Mouse (Mus musculus) spleen, adult 2 months (tissue): ENCODE results near the gene AC161166.1. TPM values are rescaled to one million over a fixed set of nuclear protein-coding genes. Genes with fewer than 3 reads are reported as not detected.

Experiments used
- DNase-seq, 2 experiments: peaks; one replicate each; pipeline versions ENCODE4 v3.0.0 to v3.0.0-alpha.2; 2012 to 2021; ENCODE audit warnings: low spot score in 2 of 2, low read depth in 1 of 2
- H3K27ac ChIP-seq: fragments of 200-500 bp; 2 replicates; pipeline ENCODE4 v1.5.1; 2012; ENCODE audit warnings: low read length, inconsistent platforms; ENCODE audit not compliant: insufficient read depth
- H3K27me3 ChIP-seq: fragments of 200-500 bp; 2 replicates; pipeline ENCODE4 v1.6.1; 2012; ENCODE audit warnings: mild to moderate bottlenecking, moderate library complexity, low read length, inconsistent platforms; ENCODE audit not compliant: control insufficient read depth, insufficient read depth
- H3K36me3 ChIP-seq: fragments of 200-500 bp; 2 replicates; pipeline ENCODE4 v1.6.1; 2012; ENCODE audit warnings: mild to moderate bottlenecking, low read length, inconsistent platforms; ENCODE audit not compliant: control insufficient read depth, insufficient read depth
- H3K4me1 ChIP-seq: fragments of 200-500 bp; 2 replicates; pipeline ENCODE4 v1.6.1; 2011; ENCODE audit warnings: inconsistent platforms; ENCODE audit not compliant: control insufficient read depth, insufficient read depth, insufficient read length
- H3K4me3 ChIP-seq: fragments of 200-500 bp; 2 replicates; pipeline ENCODE4 v1.5.1; 2011; ENCODE audit warnings: mild to moderate bottlenecking, inconsistent platforms; ENCODE audit not compliant: insufficient read depth, insufficient read length; ENCODE audit errors: extremely low read depth
- CTCF ChIP-seq: fragments of 200-500 bp; IDR thresholded peaks from 2 replicates; pipeline ENCODE4 v1.5.1; 2011; ENCODE audit warnings: mild to moderate bottlenecking, inconsistent platforms; ENCODE audit not compliant: insufficient read depth, insufficient read length, insufficient replicate concordance; ENCODE audit errors: extremely low read depth
- POLR2A ChIP-seq: fragments of 200-500 bp; IDR thresholded peaks from 2 replicates; pipeline ENCODE4 v1.6.1; 2011; ENCODE audit warnings: low read depth, low read length, inconsistent platforms
- WGBS: fragments of 180-500 bp; shearing (Covaris S2); methylation state at CpG from one replicate; pipeline ENCODE4 v1.1.7; 2018; 5-methylcytosine and 5-hydroxymethylcytosine counted together
- polyA plus RNA-seq: library from polyadenylated mRNA; depleted of rRNA; stranded (reverse); fragments of >200 nt; gene quantifications from 2 replicates; pipeline ENCODE4 v1.2.3, GENCODE M21; 2012

The AC161166.1 gene
- polyA plus RNA-seq, 1 experiment: not detected

DNA sequence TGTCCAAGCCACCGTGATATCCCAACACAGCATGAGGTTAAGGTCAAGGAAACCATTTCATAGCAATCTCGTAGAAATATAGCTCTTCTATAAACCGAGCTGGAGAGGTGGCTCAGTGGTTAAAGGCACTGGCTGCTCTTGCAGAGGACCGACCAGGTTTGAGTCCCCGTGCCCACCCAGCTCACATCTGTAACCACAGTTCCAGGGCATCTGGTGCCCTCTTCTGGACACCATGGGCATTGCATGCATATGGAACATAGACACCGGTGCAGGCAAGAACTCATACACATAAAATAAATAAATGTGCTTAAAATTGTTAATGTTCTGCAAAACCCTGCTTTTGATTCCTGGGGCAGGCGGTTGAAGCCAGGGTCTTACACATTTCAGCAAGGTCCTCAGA lies 39.3 kb downstream of the AC161166.1 start:
- H3K36me3 ChIP-seq: peaks cover 35% of the 10 kb centered on the region
- H3K27me3 ChIP-seq: no peaks in the 10 kb centered on the region
- DNase-seq: peak in 1 of 2 experiments; percentile 34
- H3K4me3 ChIP-seq: no peak overlapping the region
- no peak for TF ChIP-seq POLR2A
- peak; percentile 70; the same call in 1 of the 2 replicates for TF ChIP-seq CTCF
- no peak overlapping the region for H3K27ac ChIP-seq
- 92% methylated on average over 7 of the region's 7 CpGs for WGBS
- peaks cover 5% of the 10 kb centered on the region; the same call in 1 of the 2 replicates for H3K4me1 ChIP-seq

DNA sequence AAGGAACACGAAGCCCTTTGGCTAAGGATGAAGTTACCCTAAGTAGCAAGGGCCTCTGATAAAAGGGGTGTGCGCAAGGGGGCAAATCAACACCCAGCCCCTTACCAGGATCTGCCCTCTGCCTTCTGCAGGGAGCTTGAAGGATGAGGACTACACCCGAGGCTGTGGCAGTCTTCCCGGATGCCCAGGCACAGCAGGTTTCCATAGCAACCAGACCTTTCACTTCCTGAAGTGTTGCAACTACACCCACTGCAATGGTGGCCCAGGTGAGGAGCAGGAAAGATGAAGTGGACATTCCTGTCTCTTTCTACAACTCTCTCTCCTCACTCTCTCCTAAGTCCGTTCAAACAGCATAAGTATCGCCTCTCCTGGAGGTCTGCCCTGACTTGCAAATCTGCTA lies 39.8 kb downstream of the AC161166.1 start:
- H3K36me3 ChIP-seq: peaks cover 36% of the 10 kb centered on the region
- DNase-seq: no peak
- H3K4me3 ChIP-seq: no peak overlapping the region
- peaks cover 5% of the 10 kb centered on the region; the same call in 1 of the 2 replicates for H3K4me1 ChIP-seq
- no peak overlapping the region for H3K27ac ChIP-seq
- 84% methylated on average over 6 of the region's 6 CpGs for WGBS
- no peaks in the 10 kb centered on the region for H3K27me3 ChIP-seq
- TF ChIP-seq POLR2A: no peak
- TF ChIP-seq CTCF: no peak

DNA sequence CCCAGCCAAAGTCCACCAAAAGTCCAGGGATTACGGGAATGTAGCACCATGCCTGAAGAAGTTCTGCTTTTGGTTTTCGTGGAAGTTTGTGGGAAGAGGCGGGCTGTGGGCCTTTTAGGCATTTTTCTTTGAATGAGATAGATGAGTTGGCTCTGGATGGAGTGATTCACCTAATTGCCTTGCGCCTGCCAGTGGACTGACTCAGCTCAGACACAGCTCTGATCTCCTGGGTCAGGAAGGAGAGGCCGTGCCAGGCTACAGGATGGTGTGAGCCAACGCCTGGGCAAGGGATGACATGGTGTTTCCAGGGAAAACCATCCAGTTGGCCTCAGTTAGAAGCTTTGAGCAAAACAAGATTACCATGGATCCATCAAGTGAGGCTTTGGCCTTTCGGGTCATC lies 41.9 kb downstream of the AC161166.1 start:
- TF ChIP-seq CTCF (no peak), POLR2A (no peak)
- H3K4me3 ChIP-seq: no peak overlapping the region
- H3K27ac ChIP-seq: no peak overlapping the region
- H3K4me1 ChIP-seq: peaks cover 16% of the 10 kb centered on the region; the same call in 1 of the 2 replicates
- H3K27me3 ChIP-seq: no peaks in the 10 kb centered on the region
- WGBS: 93% methylated on average over 7 of the region's 7 CpGs
- no peak for DNase-seq
- H3K36me3 ChIP-seq: peaks cover 43% of the 10 kb centered on the region

DNA sequence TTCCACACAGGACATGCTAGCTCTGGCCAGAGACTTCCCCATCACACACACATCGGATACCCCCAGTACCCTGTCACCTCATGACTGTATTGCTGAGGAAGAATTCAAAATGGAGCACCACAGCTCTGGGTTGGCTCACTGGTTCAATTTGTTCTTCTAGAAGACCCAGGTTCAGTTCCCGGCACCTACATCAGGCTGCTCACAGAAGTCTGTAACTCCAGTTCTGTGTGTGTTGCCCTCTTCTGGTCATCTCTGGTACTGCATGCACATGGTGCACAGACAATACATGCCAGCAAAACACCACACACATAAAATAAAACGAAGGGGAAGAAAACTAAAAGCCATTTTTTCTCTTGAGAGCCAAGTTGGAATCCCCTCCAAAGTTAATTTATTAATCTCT lies 43.1 kb downstream of the AC161166.1 start:
- Histone ChIP-seq H3K4me1 (peaks cover 18% of the 10 kb centered on the region; the same call in 1 of the 2 replicates), H3K27me3 (no peaks in the 10 kb centered on the region), H3K27ac (no peak overlapping the region), H3K36me3 (peaks cover 37% of the 10 kb centered on the region), H3K4me3 (no peak overlapping the region)
- WGBS: 89% methylated on average over 3 of the region's 3 CpGs
- DNase-seq: no peak
- TF ChIP-seq CTCF (no peak), POLR2A (no peak)

DNA sequence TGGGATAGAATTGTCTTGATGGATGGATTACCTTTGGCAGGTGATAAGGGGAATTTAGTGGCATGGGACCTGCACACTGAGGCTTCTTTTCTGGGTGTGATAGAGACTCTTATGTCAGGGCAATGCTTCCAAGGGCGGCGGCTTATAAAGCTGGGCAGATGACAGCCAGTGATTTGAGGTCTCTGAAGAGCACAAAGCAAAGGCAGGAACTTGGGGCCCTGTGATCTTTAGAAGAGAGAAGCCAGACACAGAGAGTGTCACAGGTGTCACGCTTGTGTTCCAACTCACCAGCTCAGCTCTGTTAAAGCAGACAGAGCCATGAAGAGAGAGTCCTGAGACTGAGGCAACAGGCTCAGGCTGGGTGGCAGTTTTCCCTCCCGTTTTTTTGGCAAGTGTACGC lies 44.4 kb downstream of the AC161166.1 start:
- peak in 1 of 2 experiments; percentile 43 for DNase-seq
- 70% methylated on average over 5 of the region's 5 CpGs for WGBS

DNA sequence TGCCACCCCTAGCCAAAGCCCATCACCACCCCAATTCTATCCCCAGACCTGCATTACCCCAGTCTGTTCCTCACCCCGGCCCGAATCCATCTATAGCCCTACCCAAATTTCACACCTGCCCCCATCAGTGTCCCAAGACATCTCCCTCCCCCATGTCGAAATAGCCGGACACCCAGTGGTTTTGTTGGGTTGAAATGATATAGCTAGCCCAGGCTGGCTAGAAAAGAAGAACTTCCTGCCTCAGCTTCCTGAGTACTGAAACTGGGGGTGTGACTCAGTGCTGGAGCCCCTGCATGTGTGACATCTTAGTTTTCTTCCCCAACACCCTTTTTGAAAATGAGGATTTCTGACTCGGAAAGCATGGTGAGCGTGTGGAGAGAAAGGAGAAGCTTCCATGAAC lies 45.4 kb downstream of the AC161166.1 start:
- TF ChIP-seq POLR2A (no peak), CTCF (no peak)

More for the DNA sequence above, 44.4 kb downstream of the AC161166.1 start:
- Histone ChIP-seq H3K4me1 (peaks cover 19% of the 10 kb centered on the region; the same call in 1 of the 2 replicates), H3K27me3 (no peaks in the 10 kb centered on the region), H3K36me3 (peaks cover 31% of the 10 kb centered on the region), H3K4me3 (no peak overlapping the region), H3K27ac (peak overlapping the region; percentile 47)
- no peak for TF ChIP-seq CTCF
- TF ChIP-seq POLR2A: no peak

DNA sequence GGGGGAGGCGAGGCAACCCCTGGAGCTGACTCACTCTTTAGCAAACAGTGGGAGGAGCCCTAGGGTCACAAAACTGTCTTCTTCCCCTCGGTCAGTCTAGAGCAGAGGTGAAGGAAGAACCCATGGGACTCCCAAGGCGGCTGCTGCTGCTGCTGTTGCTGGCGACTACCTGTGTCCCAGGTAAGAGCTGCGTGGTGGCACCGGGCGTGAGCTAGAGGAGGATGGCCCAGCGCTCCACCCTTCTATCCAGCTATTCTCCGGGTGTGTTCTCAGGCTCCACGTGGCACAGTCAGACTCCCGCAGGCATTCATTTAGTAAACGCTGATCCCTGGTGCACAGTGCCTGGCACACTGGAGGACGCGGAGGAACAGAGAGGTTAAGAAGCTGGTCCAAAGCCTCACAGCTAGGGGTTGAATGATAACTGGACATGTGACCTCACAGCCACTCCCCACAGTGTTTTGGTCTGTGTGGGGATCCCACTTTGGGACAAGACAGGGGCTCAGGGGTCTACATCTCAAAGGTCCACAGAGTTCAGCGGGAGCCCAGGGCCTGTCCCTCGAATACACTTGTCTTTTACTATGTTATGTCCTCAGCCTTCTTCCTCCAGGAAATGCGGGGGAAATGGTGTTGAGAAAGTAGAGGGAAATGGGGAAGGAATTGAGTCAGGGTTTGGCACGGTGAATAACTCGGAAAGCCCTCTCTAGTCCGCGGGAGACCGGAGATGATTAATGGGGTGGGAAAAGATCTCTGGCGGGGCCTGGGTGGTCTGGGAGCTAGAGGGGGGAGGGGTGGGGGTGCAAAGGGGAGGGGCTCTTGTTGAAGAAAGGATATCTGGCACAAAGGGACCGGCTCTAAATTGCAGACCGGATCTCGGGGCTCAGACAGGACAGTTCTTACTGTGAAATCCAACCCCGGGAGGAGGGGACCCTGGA lies 49.6 kb downstream of the AC161166.1 start, which contains the start of gene Plaur:
Plaur (plus strand) TSS at position 97 of the 932 bp plus-strand sequence.
- H3K27ac ChIP-seq: peak within 1 kb of the TSS; percentile 81
- peak; percentile 53 to 65 for DNase-seq
- WGBS: 4% methylated on average over 27 of the region's 27 CpGs
- H3K36me3 ChIP-seq: peaks cover 10% of the 10 kb centered on the region
- H3K4me1 ChIP-seq: peaks cover 44% of the 10 kb centered on the region
- TF ChIP-seq CTCF (no peak), POLR2A (peak; percentile 78; the same call in 1 of the 2 replicates)
- H3K4me3 ChIP-seq: peak within 1 kb of the TSS; percentile 72
- H3K27me3 ChIP-seq: no peaks in the 10 kb centered on the region

More for the DNA sequence above, 45.4 kb downstream of the AC161166.1 start:
- Histone ChIP-seq H3K4me3 (no peak overlapping the region), H3K27me3 (no peaks in the 10 kb centered on the region), H3K4me1 (peaks cover 19% of the 10 kb centered on the region; the same call in 1 of the 2 replicates), H3K36me3 (peaks cover 22% of the 10 kb centered on the region), H3K27ac (no peak overlapping the region)
- WGBS: 72% methylated on average over 6 of the region's 6 CpGs
- DNase-seq: no peak
